In the genomic region with DNA sequence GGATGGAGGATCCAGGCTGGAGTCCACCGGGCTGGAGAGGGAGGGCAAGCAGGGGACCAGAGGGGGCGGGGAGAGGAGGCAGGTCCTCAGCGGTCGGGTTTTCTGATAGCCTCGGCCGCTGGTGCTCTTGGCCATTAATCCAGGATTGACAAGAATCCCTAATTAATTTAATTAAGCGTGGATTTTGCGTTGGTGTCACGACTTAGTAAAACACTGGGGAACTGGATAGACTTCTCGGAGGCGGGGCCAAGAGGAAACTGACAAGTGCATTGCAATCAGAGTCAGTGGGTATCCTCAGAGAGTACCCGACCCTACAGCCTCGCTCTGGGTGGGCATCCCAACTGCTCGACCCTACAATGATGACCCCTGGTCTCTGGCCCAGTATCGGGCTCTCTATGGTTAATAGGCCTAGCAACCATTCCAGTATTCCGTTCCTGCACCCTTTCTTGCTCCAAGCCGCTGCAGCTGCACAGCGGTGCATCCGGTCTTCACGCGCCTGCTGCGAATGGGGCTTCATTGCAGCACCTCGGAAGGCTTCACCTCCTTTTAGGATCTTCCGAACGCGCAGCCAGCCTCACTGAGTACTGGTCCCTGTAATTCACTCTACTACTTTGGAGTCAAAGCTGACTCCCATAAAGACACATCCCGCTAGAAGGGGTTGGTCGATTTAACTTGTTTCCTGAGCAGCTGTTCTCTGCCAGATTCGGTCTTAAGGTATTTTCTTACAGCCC, we compare ENCODE assay signal across 7 mouse cellular contexts. TPM values are rescaled to one million over a fixed set of nuclear protein-coding genes. Genes with fewer than 3 reads are reported as not detected.
A peak's percentile ranks its signal among the peaks of the same experiment; 100 is the strongest.
DNase-seq lines count a peak whose midpoint lies in the region; ATAC-seq lines count a peak whose summit lies in the region.

No protein-coding gene starts in this region.

- no peak overlapping the region for H3K9ac ChIP-seq in heart, embryonic 11.5 days (ENCODE audit: low read depth, low read length)
- no peak overlapping the region for H3K9ac ChIP-seq in kidney, embryonic 15.5 days
- H3K9ac ChIP-seq in midbrain, embryonic 16.5 days (ENCODE audit: low read depth, low read length), result peak overlapping the region; percentile 52; the same call in 1 of the 2 replicates

- H3K9me3 ChIP-seq in heart, embryonic 11.5 days (replicated peaks; ENCODE audit: control insufficient read depth, low read length), result no peaks in the 10 kb centered on the region
- H3K9me3 ChIP-seq in kidney, embryonic 15.5 days (replicated peaks), result no peaks in the 10 kb centered on the region
- H3K9me3 ChIP-seq in midbrain, embryonic 16.5 days (replicated peaks; ENCODE audit: control insufficient read depth, low read length, poor library complexity, severe bottlenecking), result no peaks in the 10 kb centered on the region

- WGBS in heart, embryonic 11.5 days (ENCODE audit: insufficient replicate concordance), result under 1% methylated on average over 29 of the region's 29 CpGs
- under 1% methylated on average over 29 of the region's 29 CpGs for WGBS in kidney, embryonic 15.5 days
- WGBS in midbrain, embryonic 16.5 days, result under 1% methylated on average over 29 of the region's 29 CpGs

- H3K4me1 ChIP-seq in heart, embryonic 11.5 days (ENCODE audit: control insufficient read depth, insufficient read depth, low read length), result peaks cover 6% of the 10 kb centered on the region; the same call in 1 of the 2 replicates
- H3K4me1 ChIP-seq in kidney, embryonic 15.5 days, result peaks cover 40% of the 10 kb centered on the region
- peaks cover 22% of the 10 kb centered on the region for H3K4me1 ChIP-seq in midbrain, embryonic 16.5 days (ENCODE audit: control insufficient read depth, insufficient read depth, low read length)

- 0 out of 2 replicates have a peak, but pooled peaks have one; percentile 23 for ATAC-seq in heart, embryonic 11.5 days (replicated peaks; ENCODE audit: insufficient number of reproducible peaks, low FRiP score, low TSS enrichment)
- ATAC-seq in kidney, embryonic 15.5 days (replicated peaks; ENCODE audit: low FRiP score), result no peak
- 0 out of 2 replicates have a peak, but pooled peaks have one; percentile 8 for ATAC-seq in midbrain, embryonic 16.5 days

- H3K4me2 ChIP-seq in heart, embryonic 11.5 days, result peak overlapping the region; percentile 94
- peak overlapping the region; percentile 88 for H3K4me2 ChIP-seq in kidney, embryonic 15.5 days
- H3K4me2 ChIP-seq in midbrain, embryonic 16.5 days (ENCODE audit: low read length), result peak overlapping the region; percentile 62

- peak; percentile 34 for DNase-seq in right cerebral cortex, postnatal 4 days
- no peak for DNase-seq in right cerebral cortex, postnatal 10 days (ENCODE audit: low spot score in 2 of 2)
- DNase-seq in adrenal gland, postnatal 25 days, result peak; percentile 22
- DNase-seq in layer of hippocampus, adult 18-20 months (ENCODE audit: low spot score in 2 of 2), result no peak

- H3K36me3 ChIP-seq in heart, embryonic 11.5 days (ENCODE audit: control insufficient read depth, insufficient read depth, low read length), result no peaks in the 10 kb centered on the region
- H3K36me3 ChIP-seq in kidney, embryonic 15.5 days, result no peaks in the 10 kb centered on the region
- no peaks in the 10 kb centered on the region for H3K36me3 ChIP-seq in midbrain, embryonic 16.5 days (ENCODE audit: control insufficient read depth, insufficient read depth, low read length)

- peaks cover 56% of the 10 kb centered on the region for H3K27me3 ChIP-seq in heart, embryonic 11.5 days (ENCODE audit: control insufficient read depth, insufficient read depth, low read length)
- peaks cover 67% of the 10 kb centered on the region for H3K27me3 ChIP-seq in kidney, embryonic 15.5 days
- H3K27me3 ChIP-seq in midbrain, embryonic 16.5 days (ENCODE audit: control insufficient read depth, insufficient read depth, low read depth, low read length), result no peaks in the 10 kb centered on the region

- peak overlapping the region; percentile 61 for H3K4me3 ChIP-seq in heart, embryonic 11.5 days (ENCODE audit: low read depth, low read length)
- peak overlapping the region; percentile 51 for H3K4me3 ChIP-seq in kidney, embryonic 15.5 days (replicated peaks)
- peak overlapping the region; percentile 52 for H3K4me3 ChIP-seq in midbrain, embryonic 16.5 days (ENCODE audit: low read depth, low read length)

- H3K27ac ChIP-seq in heart, embryonic 11.5 days (ENCODE audit: low read depth, low read length), result no peak overlapping the region
- no peak overlapping the region for H3K27ac ChIP-seq in kidney, embryonic 15.5 days
- H3K27ac ChIP-seq in midbrain, embryonic 16.5 days (ENCODE audit: low read length), result peak overlapping the region; percentile 84

RNA-seq across cellular contexts. Expression of a gene that starts 0.8 kb away (rescaled TPM):
- total RNA-seq in adrenal gland, postnatal 25 days (2021), result 1.1 and 2.0 TPM in 2 replicates
- polyA plus RNA-seq in heart, embryonic 11.5 days (2014; fragmentation: Nextera tagmentation; extraction: Ambion mirVana), result 11.9 and 13.3 TPM in 2 replicates
- polyA plus RNA-seq in kidney, embryonic 15.5 days (2015; fragmentation: Nextera tagmentation; extraction: Ambion mirVana), result 1.3 and 1.7 TPM in 2 replicates
- 50.4 and 55.3 TPM in 2 replicates for polyA plus RNA-seq in midbrain, embryonic 16.5 days (2015; fragmentation: Nextera tagmentation; extraction: Ambion mirVana)
- under 1 TPM; 0.20 to 0.94 TPM for total RNA-seq in layer of hippocampus, adult 18-20 months (2021)

RNA-seq across cellular contexts. Expression of a gene that starts 1.2 kb away (rescaled TPM):
- 33.5 and 34.8 TPM in 2 replicates for total RNA-seq in adrenal gland, postnatal 25 days (2021)
- 32.1 and 33.8 TPM in 2 replicates for polyA plus RNA-seq in heart, embryonic 11.5 days (2014; fragmentation: Nextera tagmentation; extraction: Ambion mirVana)
- 31.2 and 32.1 TPM in 2 replicates for polyA plus RNA-seq in kidney, embryonic 15.5 days (2015; fragmentation: Nextera tagmentation; extraction: Ambion mirVana)
- polyA plus RNA-seq in midbrain, embryonic 16.5 days (2015; fragmentation: Nextera tagmentation; extraction: Ambion mirVana), result 42.4 and 44.3 TPM in 2 replicates
- total RNA-seq in layer of hippocampus, adult 18-20 months (2021), result 10 to 100 TPM; 40.7 to 42.0 TPM

Comparison
In these comparisons a context has a peak if more than half of its experiments do, and no peak if none do; other contexts are left out.
1. DNase-seq: peak in right cerebral cortex, postnatal 4 days (single experiment) and adrenal gland, postnatal 25 days (single experiment); none in right cerebral cortex, postnatal 10 days (0 of 2) and layer of hippocampus, adult 18-20 months (0 of 2).
2. Peak in every context shown above with its lines, with median percentiles within 50 percentile points of each other: H3K4me2 ChIP-seq and H3K4me3 ChIP-seq.